Mouse (Mus musculus) kidney, adult 2 months (tissue): ENCODE measurements around the gene Capn3.

Experiments
- CTCF ChIP-seq: fragments of 200-500 bp; conservative IDR thresholded peaks from 2 replicates; pipeline ENCODE4 v1.5.1; 2011; ENCODE audit warnings: low read depth, mild to moderate bottlenecking, control low read depth, low read length, moderate library complexity, mixed read lengths; ENCODE audit not compliant: insufficient read depth, insufficient read length
- POLR2A ChIP-seq: fragments of 200-500 bp; IDR thresholded peaks from one replicate; pipeline ENCODE4 v1.6.1; 2011; ENCODE audit warnings: low read depth, low read length, control low read depth

DNA sequence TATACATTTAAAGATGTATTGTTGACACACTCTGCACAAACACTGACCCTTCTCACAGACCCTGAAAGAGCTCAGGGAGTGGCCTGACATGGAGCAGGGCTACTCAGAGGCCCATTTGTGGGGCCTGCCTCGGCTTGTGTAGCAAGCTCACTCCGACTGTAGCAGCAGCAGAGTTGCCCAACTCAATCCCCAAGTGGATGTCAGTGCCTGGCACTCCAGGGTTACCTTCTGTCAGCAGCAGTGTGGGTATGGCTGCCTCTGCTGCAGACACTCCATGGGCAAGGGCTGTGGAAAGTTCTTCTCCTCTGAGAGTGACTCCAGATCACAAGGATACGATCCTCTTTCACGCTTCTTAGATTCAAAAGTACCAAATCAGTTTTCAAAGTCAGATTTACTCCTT is 4.4 kb downstream of the Capn3 start:
- no peak for TF ChIP-seq CTCF
- no peak for TF ChIP-seq POLR2A
